Mouse (Mus musculus) E14TG2a.4 (cell line): ENCODE measurements around the gene Dpp4.

Source experiments
- H3K27me3 ChIP-seq: 2 replicates; pipeline ENCODE4 v1.6.1; 2014; ENCODE audit warnings: low read length, control low read depth; ENCODE audit not compliant: insufficient read depth
- H3K36me3 ChIP-seq: 2 replicates; pipeline ENCODE4 v1.6.1; 2014; ENCODE audit warnings: low read length, control low read depth; ENCODE audit not compliant: insufficient read depth
- H3K4me1 ChIP-seq: replicated peaks from 2 replicates; pipeline ENCODE4 v1.6.1; 2014; ENCODE audit warnings: low read depth, low read length, control low read depth
- H3K4me3 ChIP-seq: replicated peaks from 2 replicates; pipeline ENCODE4 v1.5.1; 2014; ENCODE audit warnings: mild to moderate bottlenecking, low read length
- H3K9me3 ChIP-seq: 2 replicates; pipeline ENCODE4 v1.6.1; 2014; ENCODE audit warnings: low read length, control low read depth
- CTCF ChIP-seq: conservative IDR thresholded peaks from 2 replicates; pipeline ENCODE4 v1.5.1; 2014; ENCODE audit warnings: low read length
- NANOG ChIP-seq: IDR thresholded peaks from 2 replicates; pipeline ENCODE4 v1.6.1; 2014; ENCODE audit warnings: borderline replicate concordance, low read length, mixed read lengths
- POU5F1 ChIP-seq: IDR thresholded peaks from 2 replicates; pipeline ENCODE4 v1.6.1; 2014; ENCODE audit warnings: low read length, borderline replicate concordance

Dpp4 gene

DNA sequence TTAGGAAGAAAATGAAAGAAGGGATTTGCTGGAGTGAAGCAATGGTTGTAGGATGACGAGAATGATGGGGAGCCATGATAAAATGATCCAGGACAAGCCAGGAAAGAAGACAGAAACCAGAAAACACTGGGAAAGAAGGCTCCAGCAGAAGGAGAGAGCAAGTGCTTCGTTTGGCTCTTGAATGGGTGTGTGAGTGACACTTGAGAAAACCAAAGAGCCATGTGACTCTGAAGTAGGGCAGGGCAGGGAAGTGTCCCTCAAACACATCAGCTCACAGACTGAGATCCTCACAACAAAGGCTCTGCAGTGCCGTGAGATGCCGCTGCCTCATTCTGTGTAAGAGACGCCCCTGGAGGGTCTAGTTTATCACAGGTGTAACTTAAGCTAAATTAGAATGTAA lies 29.6 kb downstream of the Dpp4 start:
- TF ChIP-seq NANOG (no peak), POU5F1 (no peak), CTCF (no peak)
- no peaks in the 10 kb centered on the region for H3K9me3 ChIP-seq
- H3K36me3 ChIP-seq = peaks cover 18% of the 10 kb centered on the region; the same call in 1 of the 2 replicates
- H3K27me3 ChIP-seq = no peaks in the 10 kb centered on the region
- no peaks in the 10 kb centered on the region for H3K4me1 ChIP-seq
- H3K4me3 ChIP-seq = no peak overlapping the region

DNA sequence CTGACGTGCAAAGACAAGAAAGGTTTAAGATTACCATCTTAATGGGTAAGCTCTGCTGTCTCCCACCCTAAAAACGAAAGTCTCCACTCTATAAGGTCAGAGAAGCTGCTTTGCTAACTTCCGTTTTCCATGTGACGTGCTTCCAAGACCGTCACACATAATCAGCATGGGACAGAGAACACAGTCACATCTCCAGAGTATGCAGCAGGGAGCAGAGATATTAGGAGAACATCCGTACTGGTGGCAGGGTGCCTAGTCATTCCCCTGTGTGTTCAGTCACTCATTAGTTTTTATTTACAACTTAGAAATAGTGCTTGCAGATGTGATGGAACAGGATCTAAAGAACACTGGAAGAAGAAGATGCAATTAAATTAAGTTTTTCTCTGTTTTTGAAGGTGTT lies 30.3 kb downstream of the Dpp4 start:
- H3K4me1 ChIP-seq = no peaks in the 10 kb centered on the region
- no peaks in the 10 kb centered on the region for H3K9me3 ChIP-seq
- peaks cover 18% of the 10 kb centered on the region; the same call in 1 of the 2 replicates for H3K36me3 ChIP-seq

DNA sequence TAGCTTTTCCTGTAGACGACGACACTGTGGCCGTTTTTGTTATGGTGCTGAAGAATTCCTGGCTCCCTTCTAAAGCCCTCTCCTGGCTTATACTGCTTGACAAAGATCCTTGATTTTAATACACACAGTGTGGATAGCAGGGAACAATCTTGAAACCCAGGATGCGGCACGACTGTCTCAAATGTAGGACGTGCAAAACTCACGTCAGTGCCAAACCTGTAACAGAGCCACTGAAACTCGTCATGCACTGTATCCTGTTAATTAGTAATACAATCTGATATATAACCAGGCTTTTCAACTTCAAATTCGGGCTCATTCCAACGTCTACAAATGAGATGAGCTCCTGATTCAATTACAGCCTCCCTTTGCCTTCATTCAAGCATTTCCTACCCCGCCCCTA lies 38.3 kb downstream of the Dpp4 start:
- H3K36me3 ChIP-seq = peaks cover 5% of the 10 kb centered on the region; the same call in 1 of the 2 replicates
- peaks cover 6% of the 10 kb centered on the region; the same call in 1 of the 2 replicates for H3K4me1 ChIP-seq
- TF ChIP-seq CTCF = no peak
- TF ChIP-seq POU5F1 = no peak
- TF ChIP-seq NANOG = no peak
- no peaks in the 10 kb centered on the region for H3K27me3 ChIP-seq
- H3K9me3 ChIP-seq = no peaks in the 10 kb centered on the region
- H3K4me3 ChIP-seq = no peak overlapping the region

More for the DNA sequence above, 30.3 kb downstream of the Dpp4 start:
- Histone ChIP-seq H3K4me3 (no peak overlapping the region), H3K27me3 (no peaks in the 10 kb centered on the region)
- no peak for TF ChIP-seq NANOG
- no peak for TF ChIP-seq POU5F1
- TF ChIP-seq CTCF = no peak

DNA sequence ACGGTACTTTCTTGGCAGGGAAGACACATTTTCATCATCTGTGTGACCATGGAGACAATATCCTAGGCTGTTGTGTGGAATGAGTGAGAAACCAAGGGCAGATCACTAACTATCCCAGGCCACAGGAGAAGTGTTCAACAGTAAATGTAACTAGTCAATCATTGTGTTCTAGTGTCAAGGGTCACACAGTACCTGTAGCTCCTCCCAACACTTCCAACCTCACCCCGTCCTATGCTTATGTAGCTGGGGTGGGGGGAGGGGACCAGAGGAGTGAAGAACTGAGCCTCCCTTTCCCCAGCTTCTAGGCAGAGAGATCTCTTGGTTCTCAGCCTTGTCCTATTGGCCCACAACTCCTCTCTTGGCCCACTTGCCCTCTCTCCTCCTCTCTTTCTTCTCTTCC lies 42.0 kb downstream of the Dpp4 start:
- peaks cover 6% of the 10 kb centered on the region; the same call in 1 of the 2 replicates for H3K4me1 ChIP-seq
- no peaks in the 10 kb centered on the region for H3K9me3 ChIP-seq
- peaks cover 5% of the 10 kb centered on the region; the same call in 1 of the 2 replicates for H3K36me3 ChIP-seq
- no peaks in the 10 kb centered on the region for H3K27me3 ChIP-seq
- TF ChIP-seq CTCF (no peak), POU5F1 (no peak), NANOG (no peak)
- no peak overlapping the region for H3K4me3 ChIP-seq

DNA sequence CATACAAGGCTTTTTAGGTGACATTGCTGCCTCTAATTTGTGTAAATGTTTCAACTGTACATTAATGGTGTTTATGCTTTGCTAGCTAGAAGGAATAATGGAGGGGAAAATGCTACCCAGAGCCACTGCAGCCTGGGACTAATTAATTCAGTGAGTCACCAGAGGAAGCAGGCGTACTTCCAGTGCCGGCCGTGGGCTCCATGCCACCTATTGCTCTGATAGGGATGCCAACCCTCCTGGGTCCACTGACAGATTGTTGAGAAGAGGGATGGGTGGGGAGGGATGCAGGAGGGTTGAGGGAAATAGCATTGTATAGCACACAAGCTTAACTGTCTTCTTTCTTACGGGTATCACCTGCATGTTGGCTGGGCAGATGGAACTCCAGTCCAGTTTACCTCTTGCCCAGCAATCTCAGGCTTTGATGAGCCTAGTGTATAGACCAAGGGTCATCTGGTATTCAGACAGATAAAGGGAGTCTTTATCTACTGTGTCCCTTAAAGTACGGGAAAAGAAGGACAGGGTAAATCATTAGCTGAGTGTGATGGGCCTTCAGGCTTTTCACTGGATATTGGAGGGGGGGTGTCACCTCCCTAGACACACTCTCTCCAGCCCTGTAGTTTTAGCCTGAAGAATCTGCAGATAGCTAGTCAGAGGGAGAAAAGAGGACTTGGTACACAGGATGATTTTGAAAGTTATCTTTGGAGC lies 43.5 kb downstream of the Dpp4 start:
- Histone ChIP-seq H3K36me3 (peaks cover 10% of the 10 kb centered on the region; the same call in 1 of the 2 replicates), H3K4me3 (no peak overlapping the region), H3K9me3 (no peaks in the 10 kb centered on the region), H3K27me3 (no peaks in the 10 kb centered on the region), H3K4me1 (peaks cover 6% of the 10 kb centered on the region; the same call in 1 of the 2 replicates)
- no peak for TF ChIP-seq POU5F1

DNA sequence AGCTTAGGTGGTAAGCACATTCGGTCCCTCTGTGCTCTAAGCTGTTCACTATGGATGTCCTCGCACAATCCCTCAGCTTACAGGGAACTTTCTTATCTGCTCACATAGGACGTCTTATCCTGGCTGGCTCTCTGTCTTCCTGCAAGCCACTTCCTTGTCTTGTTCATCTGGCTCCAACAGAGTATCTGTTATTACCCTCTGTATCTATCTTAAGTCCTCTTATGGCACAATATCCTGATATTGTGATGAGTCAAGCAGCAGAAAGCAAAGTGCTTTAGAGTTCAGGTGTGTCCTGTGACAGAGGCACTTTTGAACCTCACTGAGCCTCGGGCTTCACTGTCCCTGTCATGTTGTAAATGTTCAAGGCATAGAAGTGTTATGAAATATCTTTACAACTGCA lies 48.4 kb downstream of the Dpp4 start:
- H3K36me3 ChIP-seq = peaks cover 21% of the 10 kb centered on the region
- no peaks in the 10 kb centered on the region for H3K9me3 ChIP-seq
- no peaks in the 10 kb centered on the region for H3K27me3 ChIP-seq
- no peak overlapping the region for H3K4me3 ChIP-seq
- no peaks in the 10 kb centered on the region for H3K4me1 ChIP-seq
- no peak for TF ChIP-seq NANOG
- no peak for TF ChIP-seq CTCF
- no peak for TF ChIP-seq POU5F1

DNA sequence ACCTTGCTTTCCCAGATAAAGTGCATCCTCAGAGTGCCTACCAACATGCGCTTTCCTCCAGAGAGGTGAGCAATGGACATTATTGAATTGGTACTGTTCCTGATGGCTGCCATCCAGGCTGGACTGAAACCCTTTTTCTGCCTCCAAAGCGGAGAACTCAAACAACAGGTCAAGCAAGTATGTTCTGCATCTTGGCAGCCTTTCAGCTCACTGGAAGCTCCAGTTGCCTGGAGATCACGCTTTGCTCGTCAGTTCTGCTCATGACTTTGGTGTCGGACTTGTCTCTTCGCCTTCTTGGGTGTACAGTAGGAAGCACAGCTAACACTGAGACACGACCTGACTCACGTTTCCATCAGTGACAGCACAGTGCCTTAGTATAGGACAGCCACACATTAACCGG lies 49.8 kb downstream of the Dpp4 start:
- Histone ChIP-seq H3K9me3 (no peaks in the 10 kb centered on the region), H3K4me3 (no peak overlapping the region), H3K36me3 (peaks cover 21% of the 10 kb centered on the region), H3K27me3 (no peaks in the 10 kb centered on the region), H3K4me1 (no peaks in the 10 kb centered on the region; the same call in 1 of the 2 replicates)
- TF ChIP-seq POU5F1 = no peak
- no peak for TF ChIP-seq CTCF
- no peak for TF ChIP-seq NANOG

DNA sequence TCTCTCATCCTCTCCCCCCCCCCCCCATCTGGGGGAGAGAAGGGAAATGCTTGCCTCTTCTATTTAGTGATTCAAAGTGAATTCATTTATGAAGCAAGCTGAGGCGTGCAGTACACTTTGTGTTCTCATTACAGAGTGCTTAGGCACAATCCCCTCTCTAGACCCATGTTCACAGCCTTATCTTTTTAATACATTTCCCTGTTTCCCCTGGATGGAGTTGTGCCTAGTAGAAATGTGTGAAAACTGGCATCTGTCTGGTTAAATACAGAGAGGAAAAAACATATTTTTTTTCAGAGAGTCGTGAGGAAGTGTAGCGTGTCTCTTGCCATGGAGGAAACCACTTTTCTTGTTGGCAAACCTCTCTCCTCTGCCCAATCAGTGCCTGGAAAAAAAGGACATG lies 50.5 kb downstream of the Dpp4 start:
- no peaks in the 10 kb centered on the region for H3K9me3 ChIP-seq
- H3K4me1 ChIP-seq = peaks cover 2% of the 10 kb centered on the region
- no peak for TF ChIP-seq POU5F1
- no peak for TF ChIP-seq CTCF
- TF ChIP-seq NANOG = no peak
- no peak overlapping the region for H3K4me3 ChIP-seq
- H3K27me3 ChIP-seq = no peaks in the 10 kb centered on the region
- H3K36me3 ChIP-seq = peaks cover 21% of the 10 kb centered on the region

DNA sequence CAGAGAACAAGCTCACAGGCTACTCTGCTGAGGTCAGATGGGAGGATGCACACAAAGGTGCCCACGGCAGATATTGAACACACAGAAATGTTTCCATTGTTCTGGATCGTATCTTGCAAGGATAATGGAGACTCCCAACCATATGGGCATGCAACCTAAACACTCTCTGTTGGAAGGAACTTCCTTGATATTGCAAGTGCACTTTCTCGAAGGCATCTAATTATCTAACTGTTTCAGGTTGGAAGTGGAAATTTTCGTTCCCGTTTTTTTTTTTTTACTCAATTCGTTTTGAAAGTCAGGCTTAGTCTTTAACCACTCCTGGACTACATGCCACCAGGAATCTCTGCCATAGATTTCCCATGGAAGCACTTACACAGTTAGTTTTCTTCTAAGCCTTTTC lies 51.2 kb downstream of the Dpp4 start:
- Histone ChIP-seq H3K9me3 (no peaks in the 10 kb centered on the region), H3K4me3 (no peak overlapping the region)
- TF ChIP-seq POU5F1 (no peak), CTCF (no peak), NANOG (no peak)

More for the DNA sequence above, 51.2 kb downstream of the Dpp4 start:
- Histone ChIP-seq H3K4me1 (peaks cover 5% of the 10 kb centered on the region), H3K36me3 (peaks cover 21% of the 10 kb centered on the region), H3K27me3 (no peaks in the 10 kb centered on the region)
